Mouse (Mus musculus): Measurements from ENCODE around the gene Zfp69. TPM values are rescaled to one million over a fixed set of nuclear protein-coding genes. Genes with fewer than 3 reads are reported as not detected.

Gene Zfp69
- total RNA-seq (2014; rRNA removed; ENCODE audit: low replicate concordance), result 2.0 and 5.5 TPM in 2 replicates
- polyA plus RNA-seq (2015; fragmentation: Nextera tagmentation; extraction: Ambion mirVana), result 3.8 and 4.2 TPM in 2 replicates

- peak within 1 kb of the TSS; percentile 97 for H3K4me2 ChIP-seq (ENCODE audit: low read depth, low read length)
- H3K4me3 ChIP-seq (ENCODE audit: low read depth, low read length), result peak within 1 kb of the TSS; percentile 80
- ATAC-seq (ENCODE audit: insufficient read depth, low read depth) (peak; percentile 99), DNase-seq (ENCODE audit: low spot score) (peak; percentile 92)
- peak within 1 kb of the TSS; percentile 94 for H3K27ac ChIP-seq (ENCODE audit: low read depth)
- H3K36me3 ChIP-seq (replicated peaks; ENCODE audit: control insufficient read depth, insufficient read depth, low read length), result peaks cover 10% of the 10 kb centered on the region
- peak within 1 kb of the TSS; percentile 84 for H3K9ac ChIP-seq (replicated peaks; ENCODE audit: low read depth, low read length)
- peaks cover 3% of the 10 kb centered on the region; the same call in 1 of the 2 replicates for H3K4me1 ChIP-seq (ENCODE audit: control insufficient read depth, insufficient read depth)
- TF ChIP-seq EP300 (IDR thresholded peaks at IDR 0.05; ENCODE audit: low read depth) (no peak), CTCF (IDR thresholded peaks at IDR 0.05; ENCODE audit: low read depth) (no peak)
- no peaks in the 10 kb centered on the region for H3K9me3 ChIP-seq (replicated peaks; ENCODE audit: control insufficient read depth, low read length)
- no peaks in the 10 kb centered on the region for H3K27me3 ChIP-seq (ENCODE audit: control insufficient read depth, insufficient read depth, low read length)
- WGBS, result under 1% methylated on average over 52 of the region's 60 CpGs
Measured at GRCm38 (mm10) chr4:120951428-120951973, at the start of gene Zfp69. TSS of gene Zfp69 (minus strand) at chr4:120951699.

DNA sequence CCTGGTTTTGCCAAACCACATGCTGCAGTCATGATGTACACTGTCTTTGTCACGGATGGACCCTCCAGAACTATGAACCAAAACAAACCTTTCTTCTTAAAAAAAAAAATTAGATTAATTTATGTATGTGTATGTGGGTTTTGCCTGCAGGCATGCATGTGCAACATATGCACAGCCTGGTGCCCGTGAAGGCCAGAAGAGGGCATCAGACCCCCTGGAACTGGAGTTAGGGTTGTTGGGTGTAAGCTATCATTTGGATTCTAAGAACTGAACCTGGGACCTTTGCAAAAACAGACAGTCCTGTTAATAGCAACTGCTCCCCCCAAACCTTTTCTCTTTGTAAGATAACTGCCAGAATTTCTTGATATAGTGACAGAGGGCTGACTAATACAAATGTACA lies 49.5 kb upstream of the Zfp69 start:
- Histone ChIP-seq H3K27me3 (ENCODE audit: control insufficient read depth, insufficient read depth, low read length) (no peaks in the 10 kb centered on the region), H3K36me3 (replicated peaks; ENCODE audit: control insufficient read depth, insufficient read depth, low read length) (no peaks in the 10 kb centered on the region), H3K4me3 (ENCODE audit: low read depth, low read length) (no peak overlapping the region), H3K9me3 (replicated peaks; ENCODE audit: control insufficient read depth, low read length) (no peaks in the 10 kb centered on the region), H3K27ac (ENCODE audit: low read depth) (no peak overlapping the region), H3K4me2 (ENCODE audit: low read depth, low read length) (no peak overlapping the region), H3K4me1 (ENCODE audit: control insufficient read depth, insufficient read depth) (peaks cover 22% of the 10 kb centered on the region), H3K9ac (replicated peaks; ENCODE audit: low read depth, low read length) (no peak overlapping the region)
- 84% methylated on average over 2 of the region's 2 CpGs for WGBS
- ATAC-seq (ENCODE audit: insufficient read depth, low read depth) (no peak), DNase-seq (ENCODE audit: low spot score) (no peak)
- TF ChIP-seq EP300 (IDR thresholded peaks at IDR 0.05; ENCODE audit: low read depth) (no peak), CTCF (IDR thresholded peaks at IDR 0.05; ENCODE audit: low read depth) (no peak)

- H3K9ac ChIP-seq (replicated peaks; ENCODE audit: low read depth, low read length), result no peak overlapping the region
- no peak overlapping the region for H3K4me3 ChIP-seq (ENCODE audit: low read depth, low read length)
- no peak overlapping the region for H3K4me2 ChIP-seq (ENCODE audit: low read depth, low read length)
- no peak for ATAC-seq (ENCODE audit: insufficient read depth, low read depth)
- H3K9me3 ChIP-seq (replicated peaks; ENCODE audit: control insufficient read depth, low read length), result no peaks in the 10 kb centered on the region
- no peaks in the 10 kb centered on the region for H3K36me3 ChIP-seq (replicated peaks; ENCODE audit: control insufficient read depth, insufficient read depth, low read length)
- TF ChIP-seq EP300 (IDR thresholded peaks at IDR 0.05; ENCODE audit: low read depth) (no peak), CTCF (IDR thresholded peaks at IDR 0.05; ENCODE audit: low read depth) (no peak)
- no peak overlapping the region for H3K27ac ChIP-seq (ENCODE audit: low read depth)
- DNase-seq (ENCODE audit: low spot score), result no peak
- 52% methylated on average over 1 of the region's 1 CpGs for WGBS
- no peaks in the 10 kb centered on the region for H3K27me3 ChIP-seq (ENCODE audit: control insufficient read depth, insufficient read depth, low read length)
- H3K4me1 ChIP-seq (ENCODE audit: control insufficient read depth, insufficient read depth), result peaks cover 7% of the 10 kb centered on the region; the same call in 1 of the 2 replicates
Measured at GRCm38 (mm10) chr4:120995911-120996310, 44.4 kb upstream of the Zfp69 start.

DNA sequence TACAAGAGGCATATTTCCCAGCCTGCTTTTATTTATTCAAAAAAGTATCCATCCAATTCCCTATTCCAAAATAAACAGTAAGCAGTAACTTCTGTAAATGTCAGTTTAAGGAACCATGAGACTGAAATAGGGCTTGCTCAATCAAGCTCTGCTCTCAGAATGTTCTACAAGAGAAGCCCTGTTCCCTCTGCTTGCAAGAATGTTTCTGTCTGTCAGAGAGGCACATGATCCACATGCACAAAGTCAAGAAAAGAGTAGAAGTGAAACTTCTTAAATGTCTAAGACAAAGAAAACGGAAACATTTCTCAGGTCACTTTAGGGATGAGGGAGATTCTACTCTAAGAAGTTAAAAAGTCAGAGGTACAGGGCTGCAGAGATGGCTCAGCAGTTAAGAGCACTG lies 41.5 kb upstream of the Zfp69 start:
- Histone ChIP-seq H3K9me3 (replicated peaks; ENCODE audit: control insufficient read depth, low read length) (0 out of 2 replicates have a peak, but pooled peaks cover 4% of the 10 kb centered on the region), H3K4me3 (ENCODE audit: low read depth, low read length) (no peak overlapping the region), H3K27me3 (ENCODE audit: control insufficient read depth, insufficient read depth, low read length) (no peaks in the 10 kb centered on the region), H3K9ac (replicated peaks; ENCODE audit: low read depth, low read length) (no peak overlapping the region), H3K36me3 (replicated peaks; ENCODE audit: control insufficient read depth, insufficient read depth, low read length) (0 out of 2 replicates have a peak, but pooled peaks cover 6% of the 10 kb centered on the region), H3K27ac (ENCODE audit: low read depth) (no peak overlapping the region), H3K4me2 (ENCODE audit: low read depth, low read length) (no peak overlapping the region), H3K4me1 (ENCODE audit: control insufficient read depth, insufficient read depth) (no peaks in the 10 kb centered on the region)
- TF ChIP-seq CTCF (IDR thresholded peaks at IDR 0.05; ENCODE audit: low read depth), result no peak
- no peak for TF ChIP-seq EP300 (IDR thresholded peaks at IDR 0.05; ENCODE audit: low read depth)
- no peak for DNase-seq (ENCODE audit: low spot score)
- no peak for ATAC-seq (ENCODE audit: insufficient read depth, low read depth)
- WGBS, result 85% methylated on average over 1 of the region's 1 CpGs

DNA sequence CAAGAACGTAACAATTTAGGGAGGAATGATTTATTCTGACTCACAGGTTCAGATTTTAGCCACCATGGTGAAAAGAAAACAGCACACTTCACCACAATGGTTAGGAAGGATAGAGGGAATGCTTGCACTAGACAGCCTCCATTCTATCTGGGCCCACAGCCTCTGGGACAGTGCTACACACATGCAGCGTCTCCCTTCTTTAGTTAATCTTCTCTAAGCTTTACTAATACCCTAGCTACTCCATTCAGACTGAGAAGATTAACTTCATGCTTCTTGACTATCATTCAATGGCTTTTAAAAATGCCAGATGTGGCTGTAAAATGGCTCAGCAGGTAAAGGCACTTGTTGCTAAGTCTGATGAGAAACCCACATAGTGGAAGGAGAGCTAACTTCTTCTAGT lies 40.8 kb upstream of the Zfp69 start:
- H3K9me3 ChIP-seq (replicated peaks; ENCODE audit: control insufficient read depth, low read length), result 0 out of 2 replicates have a peak, but pooled peaks cover 4% of the 10 kb centered on the region
- no peaks in the 10 kb centered on the region for H3K27me3 ChIP-seq (ENCODE audit: control insufficient read depth, insufficient read depth, low read length)
- ATAC-seq (ENCODE audit: insufficient read depth, low read depth), result no peak
- no peak for TF ChIP-seq EP300 (IDR thresholded peaks at IDR 0.05; ENCODE audit: low read depth)
- TF ChIP-seq CTCF (IDR thresholded peaks at IDR 0.05; ENCODE audit: low read depth), result no peak
- no peak overlapping the region for H3K4me2 ChIP-seq (ENCODE audit: low read depth, low read length)
- H3K4me1 ChIP-seq (ENCODE audit: control insufficient read depth, insufficient read depth), result no peaks in the 10 kb centered on the region
- no peak overlapping the region for H3K27ac ChIP-seq (ENCODE audit: low read depth)
- 0 out of 2 replicates have a peak, but pooled peaks cover 6% of the 10 kb centered on the region for H3K36me3 ChIP-seq (replicated peaks; ENCODE audit: control insufficient read depth, insufficient read depth, low read length)
- WGBS, result 85% methylated on average over 2 of the region's 2 CpGs
- no peak for DNase-seq (ENCODE audit: low spot score)
- no peak overlapping the region for H3K9ac ChIP-seq (replicated peaks; ENCODE audit: low read depth, low read length)
- no peak overlapping the region for H3K4me3 ChIP-seq (ENCODE audit: low read depth, low read length)

DNA sequence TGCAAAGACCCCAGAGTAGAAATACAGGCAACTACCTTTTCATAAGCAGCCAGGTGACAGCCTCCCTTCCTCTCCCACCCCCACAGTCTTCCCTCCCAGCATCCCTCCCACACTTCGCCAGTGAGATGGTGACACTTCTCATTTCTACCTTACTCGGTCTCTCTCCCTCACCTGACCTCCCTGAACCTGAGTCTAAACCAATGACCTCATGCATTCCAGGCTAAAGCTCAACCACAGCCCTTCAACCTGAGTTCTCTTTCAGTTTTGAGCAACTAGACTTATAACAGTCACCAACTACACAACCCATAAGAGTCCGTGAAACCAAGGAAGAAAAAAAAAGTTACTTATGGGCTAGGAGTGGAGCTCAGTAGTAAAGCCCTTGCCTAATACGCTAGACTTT lies 35.8 kb upstream of the Zfp69 start:
- Histone ChIP-seq H3K27me3 (ENCODE audit: control insufficient read depth, insufficient read depth, low read length) (no peaks in the 10 kb centered on the region), H3K27ac (ENCODE audit: low read depth) (no peak overlapping the region), H3K9ac (replicated peaks; ENCODE audit: low read depth, low read length) (no peak overlapping the region), H3K4me2 (ENCODE audit: low read depth, low read length) (no peak overlapping the region), H3K4me3 (ENCODE audit: low read depth, low read length) (no peak overlapping the region), H3K9me3 (replicated peaks; ENCODE audit: control insufficient read depth, low read length) (0 out of 2 replicates have a peak, but pooled peaks cover 4% of the 10 kb centered on the region), H3K36me3 (replicated peaks; ENCODE audit: control insufficient read depth, insufficient read depth, low read length) (peaks cover 21% of the 10 kb centered on the region), H3K4me1 (ENCODE audit: control insufficient read depth, insufficient read depth) (no peaks in the 10 kb centered on the region)
- WGBS, result 63% methylated on average over 4 of the region's 4 CpGs
- ATAC-seq (ENCODE audit: insufficient read depth, low read depth) (no peak), DNase-seq (ENCODE audit: low spot score) (no peak)
- no peak for TF ChIP-seq CTCF (IDR thresholded peaks at IDR 0.05; ENCODE audit: low read depth)
- no peak for TF ChIP-seq EP300 (IDR thresholded peaks at IDR 0.05; ENCODE audit: low read depth)

All from heart, postnatal 0 days (tissue).